Comparison of ENCODE assay signal across 8 mouse cellular contexts in genomic region chr8:84699861-84700322, GRCm38 (mm10). TPM values are rescaled to one million over a fixed set of nuclear protein-coding genes. Genes with fewer than 3 reads are reported as not detected.
A peak's percentile ranks its signal among the peaks of the same experiment; 100 is the strongest.
DNase-seq lines count a peak whose midpoint lies in the region; ATAC-seq and TF ChIP-seq lines count a peak whose summit lies in the region.

No protein-coding gene starts in this region.

- H3K36me3 ChIP-seq in testis, adult 2 months (ENCODE audit: control insufficient read depth, insufficient read depth, low read length), result peaks cover 4% of the 10 kb centered on the region
- peaks cover 32% of the 10 kb centered on the region for H3K36me3 ChIP-seq in intestine, postnatal 0 days (ENCODE audit: control insufficient read depth, insufficient read depth)
- H3K36me3 ChIP-seq in liver, adult 2 months (ENCODE audit: control insufficient read depth, insufficient read depth, low read length), result peaks cover 4% of the 10 kb centered on the region
- H3K36me3 ChIP-seq in neural tube, embryonic 12.5 days, result peaks cover 45% of the 10 kb centered on the region

- H3K9me3 ChIP-seq in intestine, postnatal 0 days (ENCODE audit: control insufficient read depth), result no peaks in the 10 kb centered on the region
- H3K9me3 ChIP-seq in neural tube, embryonic 12.5 days, result no peaks in the 10 kb centered on the region

- TF ChIP-seq POLR2A in testis, adult 2 months (IDR thresholded peaks at IDR 0.05; ENCODE audit: control insufficient read depth, low read depth, low read length), result no peak
- no peak for TF ChIP-seq POLR2A in liver, adult 2 months (IDR thresholded peaks at IDR 0.05; ENCODE audit: extremely low read depth, insufficient read depth, low read length)

- peak; percentile 60; the same call in 1 of the 2 replicates for TF ChIP-seq CTCF in testis, adult 2 months (IDR thresholded peaks at IDR 0.05; ENCODE audit: control insufficient read depth, insufficient read depth, insufficient replicate concordance, low read depth, low read length)
- TF ChIP-seq CTCF in intestine, postnatal 0 days (IDR thresholded peaks at IDR 0.05; ENCODE audit: low read depth), result peak; percentile 84
- TF ChIP-seq CTCF in liver, adult 2 months (IDR thresholded peaks at IDR 0.05; ENCODE audit: low read depth, low read length), result peak; percentile 80

- no peaks in the 10 kb centered on the region for H3K27me3 ChIP-seq in testis, adult 2 months (ENCODE audit: control insufficient read depth, insufficient read depth, low read length)
- H3K27me3 ChIP-seq in intestine, postnatal 0 days (replicated peaks; ENCODE audit: control insufficient read depth, insufficient read depth, low read length), result peaks cover 31% of the 10 kb centered on the region
- H3K27me3 ChIP-seq in liver, adult 2 months (ENCODE audit: control insufficient read depth, insufficient read depth, low read length), result no peaks in the 10 kb centered on the region
- H3K27me3 ChIP-seq in neural tube, embryonic 12.5 days (replicated peaks), result peaks cover 41% of the 10 kb centered on the region

- H3K4me2 ChIP-seq in intestine, postnatal 0 days (replicated peaks; ENCODE audit: low read depth), result no peak overlapping the region
- 0 out of 2 replicates have a peak overlapping the region, but pooled peaks have one; percentile 20 for H3K4me2 ChIP-seq in neural tube, embryonic 12.5 days (replicated peaks)

- no peak overlapping the region for H3K27ac ChIP-seq in testis, adult 2 months (ENCODE audit: control insufficient read depth, insufficient read depth, low read depth, low read length)
- no peak overlapping the region for H3K27ac ChIP-seq in intestine, postnatal 0 days (ENCODE audit: low read depth, low read length)
- H3K27ac ChIP-seq in liver, adult 2 months (replicated peaks; ENCODE audit: insufficient read depth, low read depth, low read length), result 0 out of 2 replicates have a peak overlapping the region, but pooled peaks have one; percentile 4
- no peak overlapping the region for H3K27ac ChIP-seq in neural tube, embryonic 12.5 days

- ATAC-seq in granulocyte monocyte progenitor cell, adult 5-6 weeks (replicated peaks; ENCODE audit: poor library complexity, severe bottlenecking), result peak; percentile 52
- ATAC-seq in intestine, postnatal 0 days, result no peak
- ATAC-seq in neural tube, embryonic 12.5 days (ENCODE audit: low FRiP score, low read depth), result no peak

- DNase-seq in testis, postnatal 14 days (ENCODE audit: low spot score), result no peak
- peak; percentile 60 for DNase-seq in embryo, embryonic 10.5 days (ENCODE audit: low spot score)
- DNase-seq in liver, adult 2 months (ENCODE audit: extremely low read depth, low read depth, low spot score), result no peak
- peak; percentile 60 for DNase-seq in yolk sac, embryonic 10.5 days (ENCODE audit: low spot score)

- H3K4me3 ChIP-seq in testis, adult 2 months (ENCODE audit: control insufficient read depth, low read depth, low read length), result no peak overlapping the region
- H3K4me3 ChIP-seq in intestine, postnatal 0 days (ENCODE audit: low read depth, low read length), result no peak overlapping the region
- no peak overlapping the region for H3K4me3 ChIP-seq in liver, adult 2 months (ENCODE audit: insufficient read depth, low read depth, low read length)
- H3K4me3 ChIP-seq in neural tube, embryonic 12.5 days, result no peak overlapping the region

- WGBS in intestine, postnatal 0 days, result 61% methylated on average over 7 of the region's 7 CpGs
- 75% methylated on average over 7 of the region's 7 CpGs for WGBS in liver, adult 2 months
- 64% methylated on average over 7 of the region's 7 CpGs for WGBS in neural tube, embryonic 12.5 days

- H3K4me1 ChIP-seq in testis, adult 2 months (ENCODE audit: control insufficient read depth, insufficient read depth, low read length), result peaks cover 11% of the 10 kb centered on the region
- 0 out of 2 replicates have a peak, but pooled peaks cover 3% of the 10 kb centered on the region for H3K4me1 ChIP-seq in intestine, postnatal 0 days (replicated peaks; ENCODE audit: control insufficient read depth, insufficient read depth, low read length)
- H3K4me1 ChIP-seq in liver, adult 2 months (ENCODE audit: control insufficient read depth, insufficient read depth, low read length), result peaks cover 13% of the 10 kb centered on the region
- H3K4me1 ChIP-seq in neural tube, embryonic 12.5 days, result peaks cover 11% of the 10 kb centered on the region

- no peak overlapping the region for H3K9ac ChIP-seq in intestine, postnatal 0 days (ENCODE audit: low read depth, low read length)
- no peak overlapping the region for H3K9ac ChIP-seq in liver, adult 2 months (ENCODE audit: low read depth, low read length)
- no peak overlapping the region for H3K9ac ChIP-seq in neural tube, embryonic 12.5 days

- no peaks in the 10 kb centered on the region for H3K79me2 ChIP-seq in liver, adult 2 months (ENCODE audit: control insufficient read depth, insufficient read depth, low read length)

RNA-seq across cellular contexts. Expression of gene Lyl1, which starts 1.4 kb away (rescaled TPM):
- 0.93 and 1.2 TPM in 2 replicates for polyA plus RNA-seq in testis, adult 2 months (2012; rRNA removed)
- total RNA-seq in granulocyte monocyte progenitor cell, adult 5-6 weeks (2014; fragmentation: Nextera tagmentation), result 82.1 and 133 TPM in 2 replicates
- 65.9 and 73.3 TPM in 2 replicates for total RNA-seq in granulocyte monocyte progenitor cell, adult 5-6 weeks (2017)
- polyA plus RNA-seq in intestine, postnatal 0 days (2015; fragmentation: Nextera tagmentation; extraction: Ambion mirVana), result 3.5 and 3.9 TPM in 2 replicates
- 0.18 and 0.47 TPM in 2 replicates for total RNA-seq in liver, adult 2 months (2014; rRNA removed)
- 0.71 and 1.3 TPM in 2 replicates for polyA plus RNA-seq in liver, adult 2 months (2012; rRNA removed)
- polyA plus RNA-seq in neural tube, embryonic 12.5 days (2016; fragmentation: Nextera tagmentation; extraction: Ambion mirVana), result 4.4 and 4.5 TPM in 2 replicates

RNA-seq across cellular contexts. Expression of gene Nacc1, which starts 12.2 kb away (rescaled TPM):
- polyA plus RNA-seq in testis, adult 2 months (2012; rRNA removed), result 27.5 and 28.2 TPM in 2 replicates
- 92.9 and 98.1 TPM in 2 replicates for total RNA-seq in granulocyte monocyte progenitor cell, adult 5-6 weeks (2014; fragmentation: Nextera tagmentation)
- 46.5 and 59.2 TPM in 2 replicates for total RNA-seq in granulocyte monocyte progenitor cell, adult 5-6 weeks (2017)
- polyA plus RNA-seq in intestine, postnatal 0 days (2015; fragmentation: Nextera tagmentation; extraction: Ambion mirVana), result 9.3 and 9.8 TPM in 2 replicates
- total RNA-seq in liver, adult 2 months (2014; rRNA removed), result 5.3 and 8.0 TPM in 2 replicates
- 31.0 and 32.6 TPM in 2 replicates for polyA plus RNA-seq in liver, adult 2 months (2012; rRNA removed)
- polyA plus RNA-seq in neural tube, embryonic 12.5 days (2016; fragmentation: Nextera tagmentation; extraction: Ambion mirVana), result 17.2 and 19.2 TPM in 2 replicates

RNA-seq across cellular contexts. Expression of gene Trmt1, which starts 13.8 kb away (rescaled TPM):
- polyA plus RNA-seq in testis, adult 2 months (2012; rRNA removed), result 131 and 161 TPM in 2 replicates
- 76.9 and 123 TPM in 2 replicates for total RNA-seq in granulocyte monocyte progenitor cell, adult 5-6 weeks (2014; fragmentation: Nextera tagmentation)
- total RNA-seq in granulocyte monocyte progenitor cell, adult 5-6 weeks (2017), result 73.8 and 95.9 TPM in 2 replicates
- polyA plus RNA-seq in intestine, postnatal 0 days (2015; fragmentation: Nextera tagmentation; extraction: Ambion mirVana), result 22.3 and 23.7 TPM in 2 replicates
- total RNA-seq in liver, adult 2 months (2014; rRNA removed), result 20.7 and 27.3 TPM in 2 replicates
- 44.6 and 58.6 TPM in 2 replicates for polyA plus RNA-seq in liver, adult 2 months (2012; rRNA removed)
- 58.5 and 59.1 TPM in 2 replicates for polyA plus RNA-seq in neural tube, embryonic 12.5 days (2016; fragmentation: Nextera tagmentation; extraction: Ambion mirVana)

RNA-seq across cellular contexts. Expression of gene G430095P16Rik, which starts 22.9 kb away (rescaled TPM):
- polyA plus RNA-seq in testis, adult 2 months (2012; rRNA removed), result 0.32 TPM in 2 replicates
- total RNA-seq in granulocyte monocyte progenitor cell, adult 5-6 weeks (2014; fragmentation: Nextera tagmentation), result 11.0 and 17.9 TPM in 2 replicates
- 4.4 and 4.8 TPM in 2 replicates for total RNA-seq in granulocyte monocyte progenitor cell, adult 5-6 weeks (2017)
- polyA plus RNA-seq in intestine, postnatal 0 days (2015; fragmentation: Nextera tagmentation; extraction: Ambion mirVana), result 1.0 and 1.5 TPM in 2 replicates
- total RNA-seq in liver, adult 2 months (2014; rRNA removed), result not detected in 2 replicates
- polyA plus RNA-seq in liver, adult 2 months (2012; rRNA removed), result 0.19 TPM in 1 of 2 replicates, not detected in the other
- polyA plus RNA-seq in neural tube, embryonic 12.5 days (2016; fragmentation: Nextera tagmentation; extraction: Ambion mirVana), result 2.5 and 2.6 TPM in 2 replicates

RNA-seq across cellular contexts. Expression of gene Ier2, which starts 37.2 kb away (rescaled TPM):
- 2.1 and 2.3 TPM in 2 replicates for polyA plus RNA-seq in testis, adult 2 months (2012; rRNA removed)
- 33.3 and 44.1 TPM in 2 replicates for total RNA-seq in granulocyte monocyte progenitor cell, adult 5-6 weeks (2014; fragmentation: Nextera tagmentation)
- 40.7 and 47.6 TPM in 2 replicates for total RNA-seq in granulocyte monocyte progenitor cell, adult 5-6 weeks (2017)
- polyA plus RNA-seq in intestine, postnatal 0 days (2015; fragmentation: Nextera tagmentation; extraction: Ambion mirVana), result 77.3 and 79.4 TPM in 2 replicates
- 13.1 and 15.6 TPM in 2 replicates for total RNA-seq in liver, adult 2 months (2014; rRNA removed)
- 12.0 and 12.6 TPM in 2 replicates for polyA plus RNA-seq in liver, adult 2 months (2012; rRNA removed)
- polyA plus RNA-seq in neural tube, embryonic 12.5 days (2016; fragmentation: Nextera tagmentation; extraction: Ambion mirVana), result 72.4 and 72.8 TPM in 2 replicates

Comparison
In these comparisons a context has a peak if more than half of its experiments do, and no peak if none do; other contexts are left out.
1. DNase-seq: peak in embryo, embryonic 10.5 days (single experiment) and yolk sac, embryonic 10.5 days (single experiment); none in testis, postnatal 14 days (single experiment) and liver, adult 2 months (single experiment).
2. Peak in every context shown above with its lines, with median percentiles within 50 percentile points of each other: CTCF ChIP-seq.